Mouse (Mus musculus): ENCODE measurements around the gene Rem2. TPM values are rescaled to one million over a fixed set of nuclear protein-coding genes. Genes with fewer than 3 reads are reported as not detected.
A peak's percentile ranks its signal among the peaks of the same experiment; 100 is the strongest.

The Rem2 gene
- total RNA-seq, 2 experiments from 2014 or later, result 0.66 to 0.79 TPM

DNA sequence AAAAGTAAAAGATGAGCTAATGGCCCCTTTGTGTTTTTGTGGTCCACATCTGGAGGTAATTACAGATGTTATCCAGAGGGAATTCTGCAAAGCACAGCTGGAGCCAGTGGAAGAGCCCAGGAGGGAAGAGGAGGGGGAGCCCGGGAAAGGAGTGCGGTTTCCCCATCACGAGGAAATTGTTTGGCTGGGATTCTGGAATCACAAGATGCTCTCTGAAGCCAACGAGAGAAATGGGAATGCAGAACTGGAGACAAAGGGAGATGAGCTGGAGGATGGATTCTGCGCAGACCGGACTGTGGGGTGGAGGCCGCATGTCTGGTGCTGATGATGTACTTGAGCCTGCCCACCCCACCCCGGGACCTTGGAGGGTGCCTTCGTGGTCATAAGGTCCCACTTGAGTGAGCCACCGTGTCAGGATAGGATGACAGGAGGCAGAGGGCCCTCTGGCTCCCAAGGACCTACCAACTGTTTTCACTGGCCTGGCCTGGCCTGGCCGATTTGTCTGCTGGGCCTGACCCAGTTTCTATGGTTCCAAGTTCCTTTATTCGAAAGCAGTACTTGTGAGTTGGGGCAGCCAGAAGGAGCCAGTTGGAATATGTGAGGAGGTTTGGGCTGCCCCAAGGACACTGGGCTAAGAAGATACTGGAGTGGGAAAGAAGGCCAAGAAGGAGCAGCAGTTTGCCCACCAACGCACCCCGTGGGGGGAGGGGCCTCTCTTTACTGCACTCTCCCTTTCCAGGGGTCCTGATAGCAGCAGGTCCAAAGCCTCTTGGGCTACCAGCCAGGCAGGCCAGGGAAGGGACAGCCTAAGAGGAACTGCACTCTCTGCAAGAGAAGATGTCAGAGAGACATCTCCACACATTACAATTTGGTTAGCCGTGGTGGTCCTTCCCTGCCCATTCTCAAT lies 31.9 kb upstream of the Rem2 start:
- no peak for DNase-seq

GRCm38 (mm10) chr14:54445476-54445875 lies 30.4 kb upstream of the Rem2 start:
- DNase-seq, result no peak

GRCm38 (mm10) chr14:54453566-54453965 lies 22.3 kb upstream of the Rem2 start:
- DNase-seq, result no peak

- DNase-seq, result no peak
Observed at GRCm38 (mm10) chr14:54454669-54455528, 21.0 kb upstream of the Rem2 start.

DNA sequence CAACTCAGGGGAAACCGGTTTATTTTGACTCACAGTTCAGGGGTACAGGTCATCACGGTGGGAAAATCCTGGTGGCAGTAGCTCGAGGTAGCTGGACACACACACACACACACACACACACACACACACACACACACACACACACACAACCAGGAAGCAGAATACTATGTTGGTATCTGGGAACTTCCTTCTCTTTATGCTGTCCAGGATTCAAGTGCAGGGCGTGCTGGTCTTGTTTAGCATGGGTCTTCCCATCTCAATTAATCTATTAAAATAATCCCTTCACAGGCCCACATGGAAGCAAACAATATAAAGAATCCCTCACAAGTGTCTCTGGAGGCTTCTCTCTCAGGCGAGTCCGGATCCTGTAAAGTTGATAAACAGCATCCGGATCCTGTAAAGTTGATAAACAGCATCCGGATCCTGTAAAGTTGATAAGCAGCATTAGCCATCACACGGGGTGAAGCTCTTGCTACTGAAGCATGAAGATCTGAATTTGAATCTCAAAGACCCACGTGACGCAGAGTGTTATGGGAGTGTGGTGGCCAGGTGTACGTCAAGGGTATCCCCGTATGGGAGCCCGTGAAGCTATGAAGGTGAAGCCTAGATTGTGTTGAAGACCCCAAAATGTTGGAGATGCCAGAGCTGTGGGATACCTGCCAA lies 17.9 kb upstream of the Rem2 start:
- no peak for DNase-seq

GRCm38 (mm10) chr14:54462146-54462545 lies 13.8 kb upstream of the Rem2 start:
- no peak for DNase-seq

DNA sequence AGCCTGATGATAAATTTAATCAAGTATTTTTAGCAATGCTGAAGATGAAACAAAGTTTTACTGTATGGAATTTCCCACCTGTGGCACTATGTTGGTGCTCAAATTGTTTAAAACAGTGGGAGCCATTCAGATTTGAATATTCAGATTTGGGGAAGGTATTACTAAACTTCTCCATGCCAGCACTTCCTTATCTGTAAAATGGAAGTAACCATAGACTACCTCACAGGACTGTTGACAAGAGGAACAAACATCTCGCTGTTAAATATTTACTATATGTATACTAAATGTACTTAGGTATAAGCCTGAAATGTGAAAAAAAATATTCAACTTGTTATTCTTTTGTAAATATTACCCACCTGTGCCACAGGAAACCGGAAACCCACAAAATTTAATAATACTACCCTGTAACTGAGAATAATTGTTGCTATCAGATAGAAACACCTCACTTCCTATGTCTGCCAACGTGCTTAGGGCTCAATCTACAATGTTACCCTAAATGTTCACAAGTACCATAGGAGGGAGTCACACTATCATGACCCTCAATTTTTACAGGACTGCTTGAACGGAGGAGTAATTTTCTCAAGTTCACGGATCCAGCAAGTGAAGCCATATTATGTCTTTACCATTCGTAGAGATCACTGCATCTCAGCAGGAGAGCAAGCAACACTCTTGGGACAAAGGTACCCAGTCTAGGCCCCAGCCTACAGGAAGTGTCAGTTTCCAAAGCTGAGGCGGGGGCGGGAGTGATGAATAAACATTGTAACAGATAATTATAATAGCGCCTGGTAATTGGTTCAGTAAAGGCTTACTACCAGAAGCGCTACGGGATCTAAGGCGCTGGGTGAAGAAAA lies 12.6 kb upstream of the Rem2 start:
- DNase-seq, result no peak

DNA sequence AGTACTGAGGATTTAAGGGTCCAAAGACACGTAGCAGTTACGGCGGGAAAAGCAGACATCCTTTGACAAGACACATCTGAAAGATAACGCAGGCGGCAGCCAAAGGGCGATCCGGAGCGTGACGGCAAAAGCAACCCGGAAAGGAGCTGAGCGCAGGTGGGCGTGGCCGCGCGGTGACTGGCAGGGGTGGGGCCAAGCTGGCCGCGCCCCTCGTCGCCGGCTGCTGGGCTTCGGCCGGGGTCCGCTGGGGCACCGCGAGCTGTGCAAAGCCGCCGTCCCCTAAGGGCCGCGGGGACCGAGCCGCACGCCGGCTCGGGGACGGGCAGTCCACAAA lies 12.0 kb upstream of the Rem2 start, which contains the start of gene Lrp10:
Lrp10 (plus strand) TSS at position 179 of the 334 bp plus-strand sequence.
- peak; percentile 94 to 96 for DNase-seq

DNA sequence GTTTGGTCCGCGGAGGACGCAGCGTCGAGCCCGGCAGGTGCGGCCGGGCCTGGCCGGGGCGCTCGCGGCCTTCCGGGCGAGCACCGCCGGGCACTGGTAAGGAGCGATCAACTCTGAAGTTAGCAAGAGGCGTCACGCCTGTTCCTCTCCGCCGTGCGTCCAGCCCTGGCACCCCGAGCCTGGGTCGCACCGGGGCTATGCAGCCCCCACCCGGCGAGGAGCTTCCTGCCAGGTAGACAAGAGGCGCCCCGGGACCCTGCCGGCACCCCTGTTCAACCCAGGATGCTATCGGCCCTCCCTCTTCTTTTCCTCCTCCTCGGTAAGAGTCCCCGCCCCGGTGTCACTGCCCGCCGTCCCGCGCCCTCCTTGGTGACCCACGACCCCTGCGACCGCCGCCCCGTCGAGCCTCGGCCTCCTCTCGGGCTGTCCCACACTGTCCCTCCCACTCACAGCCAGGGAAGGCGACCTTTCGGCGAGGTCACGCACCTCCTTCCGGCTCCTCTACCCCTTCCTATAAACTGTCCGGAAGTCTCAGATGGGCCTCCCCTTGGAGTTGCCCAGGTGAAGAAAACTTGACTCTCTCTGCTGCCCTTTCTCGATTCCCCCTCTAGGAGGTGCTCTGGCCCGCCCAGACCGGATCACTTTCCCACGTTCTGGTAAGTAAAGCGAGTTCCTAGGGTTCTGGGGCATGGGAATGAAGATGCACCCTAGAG lies 11.5 kb upstream of the Rem2 start:
- peak; percentile 77 to 80 for DNase-seq

DNA sequence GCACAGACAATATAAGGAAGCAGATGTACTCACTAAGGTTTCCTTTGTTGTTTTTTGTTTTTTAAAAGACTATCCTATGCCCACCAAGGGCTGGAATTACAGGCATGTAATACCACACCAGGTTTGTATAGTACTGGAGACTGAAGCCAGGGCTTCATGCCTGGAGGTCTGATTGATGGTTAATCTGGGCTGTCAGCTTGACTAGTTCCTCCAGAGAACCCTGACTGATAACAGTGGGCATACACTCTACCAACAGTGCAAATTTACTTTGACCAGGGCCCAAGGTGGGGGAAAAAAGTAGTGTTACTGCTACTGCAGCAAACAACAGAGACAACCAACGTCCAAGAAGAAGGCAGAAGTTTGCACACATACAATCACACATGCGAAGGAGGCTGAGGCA lies 4.4 kb upstream of the Rem2 start:
- no peak for DNase-seq

- DNase-seq, result no peak
Observed at GRCm38 (mm10) chr14:54472671-54473070, 3.2 kb upstream of the Rem2 start.

DNA sequence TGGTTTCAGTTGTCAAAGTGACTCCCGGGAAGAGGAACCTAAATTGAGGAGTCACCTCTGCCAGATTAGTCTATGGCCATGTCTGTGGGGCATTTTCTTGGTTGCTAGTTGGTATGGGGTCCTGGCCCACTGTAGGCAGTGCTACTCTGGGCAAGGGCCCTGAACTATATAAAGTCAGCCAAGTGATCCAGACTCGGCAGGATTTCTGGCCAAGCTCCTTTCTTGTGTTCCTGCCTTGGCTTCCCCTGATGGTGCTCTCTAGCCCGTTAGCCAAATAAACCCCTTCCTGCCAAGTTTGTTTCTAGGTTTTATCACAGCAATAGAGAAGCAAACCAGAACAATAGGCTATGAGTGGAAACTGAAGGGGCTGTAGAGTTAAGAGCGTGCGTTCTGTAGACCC lies 1.2 kb upstream of the Rem2 start:
- DNase-seq, result no peak

DNA sequence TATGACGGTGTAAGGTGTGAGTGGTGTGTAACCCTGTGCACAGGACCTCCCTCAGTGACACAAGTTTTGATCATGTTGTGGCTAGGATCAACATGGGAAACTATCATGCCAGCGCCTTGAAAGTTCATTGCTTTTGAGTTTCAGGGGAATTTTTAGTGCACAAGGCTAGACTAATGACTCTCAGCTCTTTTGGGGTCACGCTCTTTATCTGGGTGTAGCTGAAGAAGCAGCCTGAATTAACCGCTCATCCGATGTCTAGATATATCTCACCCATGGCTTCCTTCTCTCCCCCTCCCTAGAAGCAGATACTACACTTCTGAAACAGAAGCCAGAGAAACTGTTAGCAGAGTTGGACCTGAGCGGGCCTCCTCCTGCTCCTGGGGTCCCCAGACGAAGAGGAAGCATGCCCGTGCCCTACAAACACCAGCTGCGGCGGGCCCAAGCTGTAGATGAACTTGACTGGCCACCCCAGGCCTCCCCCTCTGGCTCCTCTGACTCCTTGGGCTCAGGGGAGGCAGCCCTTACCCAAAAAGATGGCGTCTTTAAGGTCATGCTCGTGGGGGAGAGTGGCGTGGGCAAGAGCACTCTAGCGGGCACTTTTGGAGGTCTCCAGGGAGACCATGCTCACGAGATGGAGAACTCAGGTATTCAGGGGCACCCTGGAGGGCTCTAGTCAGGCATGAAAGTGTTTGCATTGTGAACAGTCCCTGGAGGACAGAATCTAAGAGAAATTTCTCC lies 1.4 kb downstream of the Rem2 start:
- no peak for DNase-seq

GRCm38 (mm10) chr14:54479451-54479920 lies 3.6 kb downstream of the Rem2 start:
- peak; percentile 61 to 78 for DNase-seq

DNA sequence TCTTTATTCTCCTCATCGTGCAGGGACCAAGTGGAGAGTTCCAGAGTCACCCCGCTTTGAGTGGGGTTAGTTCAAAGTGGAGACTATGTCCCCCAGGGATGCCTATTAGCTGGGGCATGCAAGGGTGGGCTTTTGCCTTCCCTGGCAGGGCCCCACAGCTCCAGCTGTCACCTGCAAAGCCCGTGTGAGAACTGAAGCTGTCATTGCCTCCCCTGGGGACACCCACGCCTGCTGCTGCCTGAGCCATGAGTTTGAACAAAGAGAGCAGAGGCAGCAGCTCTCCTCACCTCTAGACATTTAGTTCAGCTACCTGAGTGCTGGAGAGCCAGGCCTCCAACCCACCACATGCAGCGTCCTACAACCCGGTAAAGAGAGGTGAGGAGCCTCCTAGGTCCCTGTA lies 4.8 kb downstream of the Rem2 start:
- no peak for DNase-seq

- DNase-seq, result peak; percentile 44 to 52
Observed at GRCm38 (mm10) chr14:54481402-54481801, 5.5 kb downstream of the Rem2 start.

DNA sequence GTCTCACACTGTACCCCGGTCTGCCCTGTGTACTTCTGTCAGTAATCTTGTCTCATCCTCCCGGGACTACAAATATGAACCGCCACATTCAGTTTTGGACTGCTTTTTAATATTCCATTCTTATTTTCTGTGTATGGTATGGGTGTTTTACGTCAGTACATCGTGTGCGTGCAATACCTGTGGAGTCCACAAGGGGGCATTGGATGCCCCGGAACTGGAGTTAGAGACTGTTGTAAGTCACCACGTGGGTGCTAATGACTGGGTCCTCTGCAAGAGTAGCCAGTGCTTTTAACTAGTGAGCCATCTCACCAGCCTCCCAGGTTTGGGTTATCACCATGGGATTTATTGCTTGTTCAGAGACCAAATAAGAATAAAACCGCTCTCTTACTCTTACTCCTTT lies 6.6 kb downstream of the Rem2 start:
- peak in 1 of 2 experiments; percentile 44 for DNase-seq

GRCm38 (mm10) chr14:54485899-54486298 lies 10.0 kb downstream of the Rem2 start:
- no peak for DNase-seq

DNA sequence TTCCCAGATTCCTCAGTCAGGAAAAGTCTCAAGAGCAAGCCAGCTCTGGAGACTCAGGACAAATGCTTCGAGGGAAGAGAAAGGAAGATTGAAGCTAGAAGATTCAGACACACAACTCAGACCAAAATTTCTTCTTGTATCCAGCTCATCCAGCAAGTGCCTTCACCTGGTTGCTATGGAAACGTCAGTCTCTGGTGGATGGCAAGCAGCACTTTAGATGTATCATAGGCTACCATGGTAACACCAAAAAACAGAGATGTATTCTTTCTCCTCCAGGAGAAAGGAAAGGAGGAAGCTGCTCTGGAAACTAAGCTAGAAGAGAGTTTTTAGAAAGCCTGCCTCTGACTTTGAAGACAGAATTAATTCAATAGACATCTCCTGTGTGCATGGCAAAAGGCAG lies 11.8 kb downstream of the Rem2 start:
- DNase-seq, result no peak

DNA sequence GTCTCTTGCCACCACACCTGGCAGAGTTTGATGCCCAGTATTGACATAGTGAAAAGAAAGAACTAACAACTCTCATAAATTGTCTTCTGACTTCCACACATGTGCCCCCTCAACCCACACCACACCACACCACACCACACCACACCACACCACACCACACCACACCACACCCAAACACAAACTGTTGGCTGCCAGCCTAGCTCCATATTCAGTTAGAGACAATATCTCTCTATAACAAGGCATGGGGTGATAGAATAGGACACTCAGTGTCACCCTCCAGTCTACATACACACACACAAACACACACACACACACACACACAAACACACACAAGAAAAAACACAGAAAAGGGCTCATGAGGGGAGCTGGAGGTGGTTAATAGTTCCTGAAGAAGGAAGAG lies 12.4 kb downstream of the Rem2 start:
- no peak for DNase-seq
